Mouse (Mus musculus) cerebellum, adult 2 months (tissue): ENCODE measurements at regions not wholly inside any gene's neighbourhood (a gene's known extent, or its start where the extent isn't known, plus 50 kb on each side); places are given as distances from the start of the nearest gene placed in this dataset.
A peak's percentile ranks its signal among the peaks of the same experiment; 100 is the strongest.

Experiments used
- DNase-seq, 2 experiments: peaks; one replicate each; pipeline ENCODE4 v3.0.0; 2021
- H3K27ac ChIP-seq: fragments of 200-500 bp; 2 replicates; pipeline ENCODE4 v1.5.1; 2012; ENCODE audit warnings: low read length, control low read depth, inconsistent platforms; ENCODE audit not compliant: insufficient read depth
- H3K27me3 ChIP-seq: fragments of 200-500 bp; 2 replicates; pipeline ENCODE4 v1.6.1; 2012; ENCODE audit warnings: inconsistent platforms, mild to moderate bottlenecking, low read length, moderate library complexity; ENCODE audit not compliant: control insufficient read depth, insufficient read depth
- H3K4me1 ChIP-seq: fragments of 200-500 bp; 2 replicates; pipeline ENCODE4 v1.6.1; 2011; ENCODE audit warnings: low read length; ENCODE audit not compliant: control insufficient read depth, insufficient read depth
- H3K4me3 ChIP-seq: fragments of 200-500 bp; replicated peaks from 2 replicates; pipeline ENCODE3; 2011; ENCODE audit warnings: mild to moderate bottlenecking, low read depth, low read length, control low read depth; ENCODE audit not compliant: insufficient read depth
- CTCF ChIP-seq: fragments of 200-500 bp; IDR thresholded peaks from 2 replicates; pipeline ENCODE4 v1.5.1; 2011; ENCODE audit warnings: low read depth, mild to moderate bottlenecking, control low read depth, low read length, moderate library complexity, borderline replicate concordance; ENCODE audit not compliant: insufficient read depth
- POLR2A ChIP-seq: fragments of 200-500 bp; IDR thresholded peaks from 2 replicates; pipeline ENCODE4 v1.6.1; 2011; ENCODE audit warnings: low read length, control low read depth, borderline replicate concordance; ENCODE audit not compliant: insufficient read depth
- WGBS: fragments of 180-500 bp; shearing (Covaris S2); methylation state at CpG from one replicate; pipeline ENCODE4 v1.1.7; 2018; 5-methylcytosine and 5-hydroxymethylcytosine counted together

DNA sequence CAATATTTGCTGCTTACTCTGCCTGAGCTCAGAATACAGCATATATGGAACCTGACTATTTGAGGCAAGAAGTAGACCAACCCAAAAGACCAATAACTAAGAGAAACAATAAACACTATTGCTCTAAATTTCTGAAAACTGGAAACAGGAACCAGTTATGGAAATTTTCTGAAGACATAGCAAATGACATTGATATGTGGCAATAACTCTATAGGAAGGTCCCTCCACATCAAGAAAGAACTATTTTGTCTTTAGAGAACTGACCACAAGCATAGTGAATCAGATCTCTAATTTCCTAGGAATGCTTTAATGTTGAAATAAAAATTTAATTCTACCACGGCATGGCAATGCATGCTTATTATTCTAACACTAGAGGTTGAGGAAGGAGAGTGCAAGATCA is 358.3 kb downstream of the 4930474N05Rik start:
- H3K4me1 ChIP-seq = no peaks in the 10 kb centered on the region
- WGBS = 83% methylated on average over 1 of the region's 1 CpGs
- DNase-seq = no peak
- TF ChIP-seq POLR2A (no peak), CTCF (no peak)
- H3K27ac ChIP-seq = no peak overlapping the region
- H3K4me3 ChIP-seq = no peak overlapping the region
- no peaks in the 10 kb centered on the region for H3K27me3 ChIP-seq

DNA sequence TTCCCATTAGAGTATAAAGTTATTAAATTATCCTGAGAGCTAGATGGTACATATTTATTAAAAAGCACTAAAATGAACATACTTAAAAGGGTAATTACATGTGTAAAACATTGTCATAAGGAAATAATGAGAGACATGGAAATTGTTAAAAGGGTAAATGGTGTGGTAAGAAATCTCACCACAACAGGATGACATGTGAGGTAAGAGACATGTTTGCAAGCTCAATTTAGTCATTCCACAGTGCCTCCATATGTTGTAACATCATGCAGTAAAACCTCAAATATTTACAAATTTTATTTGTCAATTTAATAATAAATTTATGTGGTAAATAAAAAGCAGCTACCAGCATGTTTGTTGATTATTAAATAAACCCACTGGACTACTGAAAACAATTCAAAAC is 355.4 kb downstream of the 4930474N05Rik start:
- Histone ChIP-seq H3K4me3 (no peak overlapping the region), H3K4me1 (no peaks in the 10 kb centered on the region), H3K27me3 (no peaks in the 10 kb centered on the region), H3K27ac (no peak overlapping the region)
- no peak for TF ChIP-seq CTCF
- no peak for TF ChIP-seq POLR2A
- no peak for DNase-seq

DNA sequence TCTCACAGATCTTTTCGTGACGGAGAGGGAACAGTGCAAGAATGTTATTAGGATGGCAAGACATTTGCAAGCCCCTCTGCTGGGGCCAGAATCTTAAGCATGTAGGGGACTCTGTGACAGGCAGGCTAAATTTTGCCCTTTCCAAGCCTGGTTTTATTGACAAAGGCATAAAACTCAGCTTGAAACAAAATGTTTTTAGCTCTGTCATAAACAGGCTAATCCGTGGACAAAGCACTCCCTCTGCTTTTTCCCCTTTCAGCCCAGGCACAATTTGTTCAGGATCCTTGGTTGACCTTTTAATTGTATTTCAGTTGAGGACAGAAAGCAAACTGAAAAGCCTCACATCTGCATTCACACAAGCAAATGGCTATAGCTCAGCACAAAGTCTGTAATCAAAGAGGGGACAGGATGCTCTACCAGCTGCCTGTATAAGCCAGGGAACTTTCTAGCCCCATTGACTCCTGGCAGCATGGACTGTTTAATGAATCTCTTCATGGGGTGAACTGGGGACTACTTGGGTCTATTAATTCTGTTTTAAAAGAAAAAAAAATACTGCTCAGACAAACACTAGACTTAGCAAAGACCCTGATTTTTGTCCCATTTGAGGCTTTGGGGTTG is 320.0 kb downstream of the 4930474N05Rik start:
- Histone ChIP-seq H3K4me1 (no peaks in the 10 kb centered on the region), H3K27me3 (no peaks in the 10 kb centered on the region), H3K27ac (no peak overlapping the region), H3K4me3 (no peak overlapping the region)
- TF ChIP-seq POLR2A (no peak), CTCF (no peak)
- 39% methylated on average over 3 of the region's 3 CpGs for WGBS
- peak in 1 of 2 experiments; percentile 25 for DNase-seq

DNA sequence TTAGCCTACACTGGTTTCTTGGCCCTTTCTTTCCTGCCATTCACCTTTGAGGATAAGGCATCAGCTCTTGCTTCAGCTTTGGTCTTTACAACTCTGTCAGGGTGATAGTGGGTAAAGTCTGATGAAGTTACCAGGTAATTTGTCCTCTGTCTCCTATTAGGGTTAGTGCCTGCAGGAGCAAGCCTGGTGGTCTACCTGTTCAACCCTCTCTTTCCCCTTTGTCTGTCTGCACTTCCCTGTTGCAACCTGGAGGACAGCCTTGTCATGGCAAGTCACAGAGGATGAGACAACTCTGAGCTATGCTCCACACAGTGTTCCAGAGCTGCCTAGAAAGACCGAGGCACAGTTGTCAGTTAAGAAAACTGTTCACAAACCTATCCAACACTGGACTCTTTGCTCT is 319.5 kb downstream of the 4930474N05Rik start:
- TF ChIP-seq POLR2A = no peak
- no peak for TF ChIP-seq CTCF
- Histone ChIP-seq H3K4me3 (no peak overlapping the region), H3K27ac (no peak overlapping the region), H3K4me1 (no peaks in the 10 kb centered on the region), H3K27me3 (no peaks in the 10 kb centered on the region)
- DNase-seq = no peak
- 81% methylated on average over 1 of the region's 1 CpGs for WGBS
